Mouse (Mus musculus): ENCODE results near the gene Slit3. TPM values are rescaled to one million over a fixed set of nuclear protein-coding genes. Genes with fewer than 3 reads are reported as not detected.

Gene Slit3
- 25.9 and 28.7 TPM in 2 replicates for polyA plus RNA-seq (2015; fragmentation: Nextera tagmentation; extraction: Ambion mirVana)

DNA sequence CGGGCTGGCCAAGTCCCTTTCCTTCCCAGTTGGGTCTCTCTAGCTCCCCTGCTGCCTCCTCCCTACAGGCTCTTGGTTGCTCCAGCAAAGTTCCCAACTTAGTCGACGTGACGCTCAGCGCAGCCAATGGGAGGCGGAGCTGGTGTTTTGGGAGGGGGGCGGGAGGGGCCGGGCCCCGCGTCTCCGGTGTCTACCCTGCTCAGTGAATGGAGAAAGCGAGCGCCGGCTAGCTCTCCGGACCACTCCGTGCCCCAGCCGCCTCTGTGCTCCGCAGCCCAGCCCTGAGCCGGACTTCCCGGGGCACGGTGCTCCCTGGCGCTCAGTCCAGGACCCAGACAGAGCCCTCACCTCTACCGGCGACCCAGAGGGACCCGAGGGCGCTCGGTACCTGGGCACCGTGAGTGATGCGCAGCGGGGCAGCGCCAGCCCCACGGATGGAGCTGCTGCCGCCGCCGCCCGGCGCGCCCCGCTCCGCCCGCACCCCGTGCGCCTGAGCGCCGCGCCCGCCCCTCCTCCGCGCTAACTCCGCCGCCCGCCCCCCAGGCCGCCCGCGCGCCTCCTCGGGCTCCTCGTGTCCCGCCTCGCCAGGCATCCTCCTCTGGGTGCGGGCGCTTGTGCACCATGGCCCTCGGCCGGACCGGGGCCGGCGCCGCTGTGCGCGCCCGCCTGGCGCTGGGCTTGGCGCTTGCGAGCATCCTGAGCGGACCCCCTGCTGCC is at the start of gene Slit3:
Gene Slit3, plus strand, starts transcription at position 331 of the 717 bp plus-strand sequence.
- Histone ChIP-seq H3K27me3 (peaks cover 71% of the 10 kb centered on the region), H3K9me3 (no peaks in the 10 kb centered on the region), H3K9ac (peak within 1 kb of the TSS; percentile 77), H3K4me2 (peak within 1 kb of the TSS; percentile 99), H3K27ac (no peak within 1 kb of the TSS), H3K4me3 (peak within 1 kb of the TSS; percentile 66), H3K4me1 (replicated peaks) (peaks cover 30% of the 10 kb centered on the region), H3K36me3 (no peaks in the 10 kb centered on the region)
- peak; percentile 60 for ATAC-seq (ENCODE audit: low FRiP score)
- 1% methylated on average over 55 of the region's 75 CpGs for WGBS

- Histone ChIP-seq H3K9ac (no peak overlapping the region), H3K27ac (no peak overlapping the region), H3K27me3 (no peaks in the 10 kb centered on the region), H3K4me2 (no peak overlapping the region), H3K9me3 (no peaks in the 10 kb centered on the region), H3K36me3 (no peaks in the 10 kb centered on the region), H3K4me1 (replicated peaks) (no peaks in the 10 kb centered on the region), H3K4me3 (no peak overlapping the region)
- WGBS, result 85% methylated on average over 1 of the region's 1 CpGs
- no peak for ATAC-seq (ENCODE audit: low FRiP score)
These were observed 49.6 kb upstream of the Slit3 start for GRCm38 (mm10) chr11:35071451-35071850.

GRCm38 (mm10) chr11:35075411-35075810 is 45.6 kb upstream of the Slit3 start:
- Histone ChIP-seq H3K27ac (no peak overlapping the region), H3K9ac (no peak overlapping the region), H3K4me3 (no peak overlapping the region), H3K36me3 (no peaks in the 10 kb centered on the region), H3K4me1 (replicated peaks) (no peaks in the 10 kb centered on the region), H3K4me2 (no peak overlapping the region), H3K9me3 (no peaks in the 10 kb centered on the region), H3K27me3 (no peaks in the 10 kb centered on the region)
- WGBS, result 96% methylated on average over 7 of the region's 7 CpGs
- ATAC-seq (ENCODE audit: low FRiP score), result no peak

- ATAC-seq (ENCODE audit: low FRiP score), result peak; percentile 76
- Histone ChIP-seq H3K4me1 (replicated peaks) (peaks cover 9% of the 10 kb centered on the region), H3K36me3 (no peaks in the 10 kb centered on the region), H3K4me3 (no peak overlapping the region), H3K9me3 (no peaks in the 10 kb centered on the region), H3K27ac (peak overlapping the region; percentile 25), H3K4me2 (no peak overlapping the region), H3K27me3 (no peaks in the 10 kb centered on the region), H3K9ac (no peak overlapping the region)
- WGBS, result 21% methylated on average over 8 of the region's 8 CpGs
These were observed 40.4 kb upstream of the Slit3 start for GRCm38 (mm10) chr11:35080451-35081125.

GRCm38 (mm10) chr11:35082297-35082696 is 38.7 kb upstream of the Slit3 start:
- Histone ChIP-seq H3K4me3 (no peak overlapping the region), H3K27ac (no peak overlapping the region), H3K9ac (no peak overlapping the region), H3K27me3 (no peaks in the 10 kb centered on the region), H3K4me2 (no peak overlapping the region), H3K4me1 (replicated peaks) (peaks cover 9% of the 10 kb centered on the region), H3K36me3 (no peaks in the 10 kb centered on the region), H3K9me3 (no peaks in the 10 kb centered on the region)
- no peak for ATAC-seq (ENCODE audit: low FRiP score)
- 95% methylated on average over 3 of the region's 3 CpGs for WGBS

DNA sequence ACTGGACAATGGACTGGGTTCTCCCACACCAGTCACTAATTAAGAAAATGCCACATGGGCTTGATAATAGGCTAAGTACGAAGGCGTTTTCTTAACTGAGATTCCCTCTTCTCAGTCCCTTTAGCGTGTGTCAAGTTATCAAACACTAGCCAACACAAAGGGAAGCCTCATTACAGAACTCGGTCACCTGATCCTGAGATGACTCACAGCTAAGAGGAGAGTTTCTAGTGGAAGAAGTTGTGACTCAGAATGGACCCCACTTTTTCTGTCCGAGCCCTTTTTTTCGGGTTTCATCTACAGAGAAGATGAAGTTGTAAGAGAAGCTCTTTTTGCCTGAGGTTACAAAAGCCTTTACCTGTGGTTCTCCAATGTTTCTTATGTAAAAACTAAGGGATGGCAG is 38.0 kb upstream of the Slit3 start:
- no peaks in the 10 kb centered on the region for H3K9me3 ChIP-seq
- no peaks in the 10 kb centered on the region for H3K36me3 ChIP-seq
- ATAC-seq (ENCODE audit: low FRiP score), result no peak
- H3K27ac ChIP-seq, result no peak overlapping the region
- no peak overlapping the region for H3K4me3 ChIP-seq
- WGBS, result 66% methylated on average over 6 of the region's 6 CpGs
- no peaks in the 10 kb centered on the region for H3K27me3 ChIP-seq
- H3K4me2 ChIP-seq, result no peak overlapping the region
- H3K9ac ChIP-seq, result no peak overlapping the region
- peaks cover 9% of the 10 kb centered on the region for H3K4me1 ChIP-seq (replicated peaks)

GRCm38 (mm10) chr11:35085351-35085750 is 35.7 kb upstream of the Slit3 start:
- Histone ChIP-seq H3K4me3 (no peak overlapping the region), H3K27ac (no peak overlapping the region), H3K4me1 (replicated peaks) (peaks cover 9% of the 10 kb centered on the region), H3K9me3 (no peaks in the 10 kb centered on the region), H3K27me3 (no peaks in the 10 kb centered on the region), H3K36me3 (no peaks in the 10 kb centered on the region), H3K4me2 (no peak overlapping the region), H3K9ac (no peak overlapping the region)
- 85% methylated on average over 11 of the region's 11 CpGs for WGBS
- ATAC-seq (ENCODE audit: low FRiP score), result no peak

DNA sequence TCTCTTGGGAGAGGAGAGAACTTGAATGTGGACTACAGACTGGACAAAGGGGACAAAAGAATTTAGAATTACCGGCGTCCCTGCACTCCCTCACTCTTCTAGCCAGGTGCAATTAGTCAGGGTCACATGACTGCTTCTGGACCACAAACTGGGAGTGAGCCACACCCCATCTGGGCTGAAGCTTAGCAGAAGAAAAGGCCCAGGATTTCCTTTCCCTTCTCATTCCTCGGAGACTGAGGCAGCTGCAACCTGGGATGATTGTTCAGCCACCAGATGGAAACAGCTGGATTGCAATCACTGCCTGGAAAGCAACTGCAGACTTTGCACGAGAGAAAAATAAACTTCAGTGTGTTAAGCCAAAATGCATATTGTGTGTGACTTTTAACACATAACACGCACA is 35.0 kb upstream of the Slit3 start:
- Histone ChIP-seq H3K27ac (no peak overlapping the region), H3K27me3 (no peaks in the 10 kb centered on the region), H3K36me3 (no peaks in the 10 kb centered on the region), H3K4me3 (no peak overlapping the region), H3K4me1 (replicated peaks) (peaks cover 4% of the 10 kb centered on the region), H3K4me2 (no peak overlapping the region), H3K9ac (no peak overlapping the region), H3K9me3 (no peaks in the 10 kb centered on the region)
- ATAC-seq (ENCODE audit: low FRiP score), result no peak
- 48% methylated on average over 5 of the region's 5 CpGs for WGBS

DNA sequence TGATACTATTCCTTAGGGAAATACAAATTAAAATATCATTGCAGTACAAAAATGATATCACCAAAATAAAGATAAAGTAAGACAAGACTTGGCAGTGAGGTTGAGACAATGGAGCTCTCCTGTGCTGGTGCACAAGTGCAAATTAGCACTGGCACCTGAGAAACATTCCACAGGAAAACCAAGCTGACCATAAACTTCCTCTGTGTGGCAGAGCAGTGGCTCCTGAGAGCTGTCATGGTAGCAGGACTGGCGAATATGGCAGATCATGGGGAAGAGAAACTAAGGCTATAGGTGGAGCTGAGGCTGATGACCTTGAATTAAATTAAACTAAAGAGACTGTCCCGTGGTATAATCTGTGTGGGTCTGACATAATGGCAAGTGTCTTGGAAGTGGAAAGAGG is 33.6 kb upstream of the Slit3 start:
- Histone ChIP-seq H3K36me3 (no peaks in the 10 kb centered on the region), H3K4me3 (no peak overlapping the region), H3K4me1 (replicated peaks) (no peaks in the 10 kb centered on the region), H3K9me3 (no peaks in the 10 kb centered on the region), H3K27me3 (no peaks in the 10 kb centered on the region), H3K27ac (no peak overlapping the region), H3K9ac (no peak overlapping the region), H3K4me2 (no peak overlapping the region)
- 85% methylated on average over 2 of the region's 2 CpGs for WGBS
- ATAC-seq (ENCODE audit: low FRiP score), result no peak

DNA sequence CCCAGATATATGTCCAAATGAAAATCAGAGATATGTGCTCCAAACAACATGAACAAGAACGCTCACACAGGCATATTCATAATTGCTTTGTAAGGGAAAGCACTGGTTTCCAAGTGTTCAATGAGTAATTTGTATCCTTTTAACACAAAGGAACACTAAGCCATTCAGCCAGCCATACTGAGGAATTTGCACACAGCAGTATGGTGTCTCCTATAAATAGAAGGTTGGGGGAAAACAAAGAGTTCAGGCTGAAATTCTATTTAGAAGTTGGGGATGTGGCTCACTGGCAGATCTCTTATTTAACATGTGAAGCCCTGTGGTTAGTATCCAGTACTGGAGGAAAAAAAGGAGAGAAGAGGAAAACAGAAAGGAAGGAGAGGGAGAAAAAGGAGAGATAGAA is 32.9 kb upstream of the Slit3 start:
- Histone ChIP-seq H3K36me3 (no peaks in the 10 kb centered on the region), H3K9ac (no peak overlapping the region), H3K4me1 (replicated peaks) (no peaks in the 10 kb centered on the region), H3K9me3 (no peaks in the 10 kb centered on the region), H3K27me3 (no peaks in the 10 kb centered on the region), H3K4me2 (no peak overlapping the region), H3K27ac (no peak overlapping the region), H3K4me3 (no peak overlapping the region)
- no peak for ATAC-seq (ENCODE audit: low FRiP score)
- WGBS, result 82% methylated on average over 1 of the region's 1 CpGs

- Histone ChIP-seq H3K4me2 (no peak overlapping the region), H3K27me3 (no peaks in the 10 kb centered on the region), H3K27ac (no peak overlapping the region), H3K36me3 (no peaks in the 10 kb centered on the region), H3K9me3 (no peaks in the 10 kb centered on the region), H3K4me1 (replicated peaks) (no peaks in the 10 kb centered on the region), H3K9ac (no peak overlapping the region), H3K4me3 (no peak overlapping the region)
- 93% methylated on average over 13 of the region's 13 CpGs for WGBS
- no peak for ATAC-seq (ENCODE audit: low FRiP score)
These were observed 30.2 kb upstream of the Slit3 start for GRCm38 (mm10) chr11:35090629-35091335.

DNA sequence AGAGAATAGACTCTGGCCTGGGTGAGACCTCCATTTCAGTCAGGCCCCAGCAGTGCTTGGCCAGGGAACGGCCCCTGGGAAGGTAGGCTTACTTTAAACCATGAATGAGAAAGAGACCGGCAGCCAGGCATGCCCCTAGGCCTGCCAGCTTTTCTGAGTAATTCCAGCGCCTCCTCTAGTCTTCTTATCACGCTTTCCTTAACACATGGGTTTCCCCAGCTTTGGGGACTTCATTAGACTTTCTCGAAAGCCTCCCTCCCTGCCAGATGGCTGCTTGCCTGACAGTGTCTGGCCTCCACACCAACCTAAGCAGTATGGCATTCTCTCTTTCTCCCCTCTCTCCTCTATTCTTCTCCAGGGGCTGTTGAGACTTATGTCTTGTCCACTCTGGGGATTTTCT is 24.5 kb upstream of the Slit3 start:
- H3K9ac ChIP-seq, result no peak overlapping the region
- H3K4me2 ChIP-seq, result no peak overlapping the region
- no peaks in the 10 kb centered on the region for H3K36me3 ChIP-seq
- no peaks in the 10 kb centered on the region for H3K27me3 ChIP-seq
- no peak for ATAC-seq (ENCODE audit: low FRiP score)
- WGBS, result 74% methylated on average over 5 of the region's 5 CpGs
- H3K4me3 ChIP-seq, result no peak overlapping the region
- no peaks in the 10 kb centered on the region for H3K9me3 ChIP-seq
- H3K27ac ChIP-seq, result no peak overlapping the region
- H3K4me1 ChIP-seq (replicated peaks), result no peaks in the 10 kb centered on the region
